Mouse (Mus musculus) ES-Bruce4 (cell line): ENCODE data around the gene Slc7a7.

Source experiments
- CTCF ChIP-seq: IDR thresholded peaks from one replicate; pipeline ENCODE4 v1.8.1; 2011; ENCODE audit warnings: low read depth, low read length
- EP300 ChIP-seq: IDR thresholded peaks from 2 replicates; pipeline ENCODE4 v1.6.1; 2011; ENCODE audit warnings: low read depth, low read length; ENCODE audit not compliant: insufficient read depth
- POLR2A ChIP-seq: IDR thresholded peaks from one replicate; pipeline ENCODE4 v1.8.1; 2011; ENCODE audit warnings: low read length; ENCODE audit not compliant: insufficient read depth

DNA sequence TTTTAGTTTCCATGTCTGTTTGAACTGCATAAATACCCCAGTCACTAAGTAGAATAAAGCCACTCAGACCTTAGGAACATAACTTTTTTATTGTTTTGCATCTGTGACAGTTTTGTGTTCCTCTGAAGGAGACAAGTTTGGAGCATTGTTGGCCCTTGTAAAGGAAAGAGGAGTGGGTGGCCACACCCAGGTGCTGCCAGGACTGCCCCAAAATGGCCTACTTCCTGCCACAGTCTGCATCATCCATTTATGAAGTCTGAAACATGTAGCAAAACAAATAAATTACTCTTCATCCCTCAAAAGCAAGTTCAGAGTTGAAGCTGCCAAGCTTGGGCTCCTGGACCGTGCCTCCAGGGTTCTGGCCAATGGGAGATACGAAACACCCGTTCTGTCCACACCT, 48.2 kb downstream of the Slc7a7 start:
- TF ChIP-seq POLR2A (no peak), CTCF (no peak), EP300 (no peak)
